Mouse (Mus musculus) MN1 (cell line): ENCODE measurements around the gene Foxf2.

Experiments used
- DNase-seq: peaks from one replicate; pipeline ENCODE4 v3.0.0-alpha.2; 2016; ENCODE audit warnings: low spot score

Foxf2 gene

GRCm38 (mm10) chr13:31625333-31626101 is at the start of gene Foxf2:
Foxf2 (plus strand) TSS chr13:31625816.
- DNase-seq, result no peak

- DNase-seq, result no peak
Measured at GRCm38 (mm10) chr13:31576696-31577095, 48.9 kb upstream of the Foxf2 start.

- DNase-seq, result no peak
Measured at GRCm38 (mm10) chr13:31577576-31577975, 48.0 kb upstream of the Foxf2 start.

GRCm38 (mm10) chr13:31578389-31578788 is 47.2 kb upstream of the Foxf2 start:
- no peak for DNase-seq

GRCm38 (mm10) chr13:31579866-31580265 is 45.8 kb upstream of the Foxf2 start:
- no peak for DNase-seq

GRCm38 (mm10) chr13:31587341-31587740 is 38.3 kb upstream of the Foxf2 start:
- no peak for DNase-seq

GRCm38 (mm10) chr13:31599576-31599975 is 26.0 kb upstream of the Foxf2 start:
- no peak for DNase-seq

- DNase-seq, result no peak
Measured at GRCm38 (mm10) chr13:31603964-31604363, 21.7 kb upstream of the Foxf2 start.

GRCm38 (mm10) chr13:31614724-31615465 is 10.7 kb upstream of the Foxf2 start:
- no peak for DNase-seq

GRCm38 (mm10) chr13:31615561-31616165 is 10.0 kb upstream of the Foxf2 start:
- DNase-seq, result no peak

- DNase-seq, result no peak
Measured at GRCm38 (mm10) chr13:31618001-31618400, 7.6 kb upstream of the Foxf2 start.

- DNase-seq, result no peak
Measured at GRCm38 (mm10) chr13:31618416-31618815, 7.2 kb upstream of the Foxf2 start.

GRCm38 (mm10) chr13:31618919-31619655 is 6.5 kb upstream of the Foxf2 start:
- no peak for DNase-seq

- DNase-seq, result no peak
Measured at GRCm38 (mm10) chr13:31619826-31620498, 5.7 kb upstream of the Foxf2 start.

- no peak for DNase-seq
Measured at GRCm38 (mm10) chr13:31620499-31620847, 5.1 kb upstream of the Foxf2 start.

- no peak for DNase-seq
Measured at GRCm38 (mm10) chr13:31620937-31621336, 4.7 kb upstream of the Foxf2 start.

GRCm38 (mm10) chr13:31621741-31622140 is 3.9 kb upstream of the Foxf2 start:
- DNase-seq, result no peak

- no peak for DNase-seq
Measured at GRCm38 (mm10) chr13:31622371-31622770, 3.2 kb upstream of the Foxf2 start.

GRCm38 (mm10) chr13:31623291-31623690 is 2.3 kb upstream of the Foxf2 start:
- no peak for DNase-seq

- no peak for DNase-seq
Measured at GRCm38 (mm10) chr13:31623906-31624860, 1.4 kb upstream of the Foxf2 start.

GRCm38 (mm10) chr13:31624966-31625332 is 667 bp upstream of the Foxf2 start:
- DNase-seq, result no peak
